Mouse (Mus musculus): Measurements from ENCODE around the gene Wnt7b. TPM values are rescaled to one million over a fixed set of nuclear protein-coding genes. Genes with fewer than 3 reads are reported as not detected.

Wnt7b gene
- total RNA-seq (2023): not detected

DNA sequence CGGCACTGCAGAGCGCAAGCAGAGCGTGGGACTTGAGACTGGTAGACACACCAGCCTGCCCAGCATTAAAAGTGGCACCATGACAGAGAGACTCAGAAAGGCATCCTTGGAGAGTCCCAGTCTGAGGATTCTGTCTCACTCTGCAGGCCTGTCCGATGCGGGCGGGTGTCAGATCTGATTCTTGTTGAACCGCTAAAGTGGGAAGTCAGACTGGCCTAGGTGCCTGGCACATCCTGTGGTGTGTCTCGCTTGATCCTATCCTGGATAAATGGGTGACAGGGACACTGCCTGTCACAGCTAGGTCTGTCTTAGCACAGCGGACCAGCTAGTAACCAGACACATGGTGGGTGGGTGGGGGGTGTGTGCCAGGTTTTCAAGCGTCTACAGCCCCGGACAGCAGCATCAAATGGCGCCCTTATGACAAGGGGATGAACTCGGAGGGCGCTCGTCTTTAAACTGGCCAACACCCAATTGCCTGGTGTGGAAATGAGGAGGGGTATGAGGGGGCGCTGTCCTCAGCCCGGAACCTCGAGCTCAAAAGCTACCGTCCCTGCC, at the start of gene Wnt7b:
Gene Wnt7b (minus strand): TSS at position 118 of the 555 bp plus-strand sequence.

GRCm38 (mm10) chr15:85503127-85503526, 79.1 kb downstream of the Wnt7b start, which contains the start of gene 7530416G11Rik:
TSS of gene 7530416G11Rik (minus strand) at chr15:85503227.

Other genes with a start within 250 kb of the Wnt7b start
- gene Atxn10, start 246.2 kb downstream of the Wnt7b start, total RNA-seq (2023): 49.0 TPM
- gene 7530416G11Rik, start 79.2 kb downstream of the Wnt7b start, total RNA-seq (2023): not detected
- not detected for gene Ppara, start 152.5 kb upstream of the Wnt7b start, total RNA-seq (2023)
- 22.3 TPM for gene Cdpf1, start 229.2 kb upstream of the Wnt7b start, total RNA-seq (2023)
- not detected for gene Pkdrej, start 239.3 kb upstream of the Wnt7b start, total RNA-seq (2023)
- 27.1 TPM for gene Ttc38, start 249.8 kb upstream of the Wnt7b start, total RNA-seq (2023)